Mouse (Mus musculus): ENCODE results near the gene Notch3.
"Not testable (repeated sequence)": the region's sequence is repeated elsewhere in the genome, so short reads cannot be mapped to it uniquely, and the experiment has no call there.

Notch3 gene

DNA sequence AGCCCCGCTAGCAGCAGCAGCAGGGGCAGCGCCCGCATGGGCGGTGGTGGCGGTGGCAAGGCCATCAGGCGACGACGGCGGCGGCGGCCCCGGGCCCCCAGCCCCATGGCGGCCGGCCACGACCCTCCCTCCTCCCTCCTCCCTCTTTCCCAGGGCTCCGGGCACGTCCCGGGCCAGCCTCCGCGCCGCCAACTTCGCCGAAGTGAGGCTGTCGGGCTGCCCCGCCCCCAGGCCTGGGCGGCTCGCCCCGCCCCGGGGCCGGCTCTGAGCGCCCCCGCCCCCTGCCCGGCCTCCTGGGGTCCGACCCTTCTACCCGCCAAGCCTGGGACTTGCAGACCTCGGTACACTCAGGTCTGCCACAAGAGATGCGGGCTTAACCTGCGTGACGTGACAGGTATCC, at the start of gene Notch3:
Gene Notch3 (minus strand): TSS at position 166 of the 400 bp plus-strand sequence.
- DNase-seq, result peak; percentile 49

- DNase-seq, result not testable (repeated sequence)
Measured at GRCm38 (mm10) chr17:32215587-32215986, 48.9 kb upstream of the Notch3 start.

DNA sequence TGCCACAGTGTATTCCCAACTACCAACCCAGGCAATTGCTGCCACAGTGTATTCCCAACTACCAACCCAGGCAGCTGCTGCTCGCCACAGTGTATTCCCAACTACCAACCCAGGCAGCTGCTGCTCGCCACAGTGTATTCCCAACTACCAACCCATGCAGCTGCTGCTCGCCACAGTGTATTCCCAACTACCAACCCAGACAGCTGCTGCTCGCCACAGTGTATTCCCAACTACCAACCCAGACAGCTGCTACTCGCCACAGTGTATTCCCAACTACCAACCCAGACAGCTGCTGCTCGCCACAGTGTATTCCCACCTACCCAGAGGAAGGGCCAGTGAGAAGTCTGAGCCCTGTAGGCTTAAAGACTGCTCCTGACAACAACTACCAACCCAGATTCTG, 44.9 kb upstream of the Notch3 start:
- not testable (repeated sequence) for DNase-seq

GRCm38 (mm10) chr17:32209752-32210151, 43.1 kb upstream of the Notch3 start:
- DNase-seq, result peak in 1 of 2 experiments; percentile 27

DNA sequence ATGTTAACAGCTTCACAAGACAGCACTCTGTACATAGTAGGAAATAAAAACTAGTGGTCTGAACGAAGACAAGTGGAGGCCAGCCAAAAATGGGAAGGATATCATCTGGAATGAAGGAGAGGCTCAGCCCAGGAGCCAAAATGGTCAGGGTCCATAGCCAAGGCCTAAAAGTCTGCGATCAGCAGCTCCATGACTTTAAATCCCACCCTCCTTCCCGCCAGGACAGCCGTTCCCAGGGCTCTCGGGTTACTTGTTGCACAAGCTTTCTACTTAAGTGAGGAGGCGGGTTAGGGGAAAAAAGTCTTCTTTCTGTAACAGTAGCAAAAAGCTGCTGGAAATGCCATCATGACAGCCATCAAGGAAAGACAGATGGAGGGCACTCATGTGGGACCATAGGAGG, 42.5 kb upstream of the Notch3 start:
- DNase-seq, result no peak

- no peak for DNase-seq
Measured at GRCm38 (mm10) chr17:32207586-32208245, 41.1 kb upstream of the Notch3 start.

DNA sequence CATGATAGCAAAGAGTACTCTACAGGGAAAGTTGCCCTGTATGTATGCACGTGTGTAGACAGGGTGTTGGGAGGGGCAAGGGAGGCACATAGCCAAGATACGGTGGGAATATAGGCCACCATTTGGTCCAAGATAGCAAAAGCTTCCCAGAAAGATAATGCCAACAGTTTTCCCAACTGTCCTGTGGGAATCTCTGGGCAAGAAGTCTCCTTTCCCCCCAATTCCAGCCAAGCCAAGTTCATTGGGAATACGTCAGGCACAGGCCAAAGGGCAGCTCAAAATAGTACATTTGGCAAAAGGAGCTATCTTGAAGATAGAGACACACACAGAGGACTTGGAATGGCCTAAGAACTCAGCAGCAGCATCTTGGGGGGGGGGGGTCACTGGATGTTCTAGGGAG, 38.7 kb upstream of the Notch3 start:
- DNase-seq, result no peak

DNA sequence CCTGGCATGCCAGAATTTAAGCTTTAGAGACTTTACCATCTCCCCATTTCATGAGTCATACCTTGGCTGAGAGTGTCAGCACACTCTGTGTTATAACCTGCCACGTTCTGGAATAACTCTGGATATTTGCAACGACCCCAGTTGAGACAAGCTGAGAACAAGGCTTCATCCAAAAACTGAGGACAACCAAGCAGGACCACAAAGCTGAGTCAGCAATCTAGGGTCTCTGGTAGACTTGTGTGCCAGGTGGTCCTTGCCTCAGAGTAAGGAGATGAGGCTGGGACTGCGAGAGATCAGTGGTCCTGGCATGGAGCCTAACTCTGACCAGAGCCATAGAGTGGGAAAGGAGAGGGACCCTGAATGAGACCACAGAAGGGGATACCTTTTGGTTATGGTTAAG, 36.3 kb upstream of the Notch3 start:
- no peak for DNase-seq

DNA sequence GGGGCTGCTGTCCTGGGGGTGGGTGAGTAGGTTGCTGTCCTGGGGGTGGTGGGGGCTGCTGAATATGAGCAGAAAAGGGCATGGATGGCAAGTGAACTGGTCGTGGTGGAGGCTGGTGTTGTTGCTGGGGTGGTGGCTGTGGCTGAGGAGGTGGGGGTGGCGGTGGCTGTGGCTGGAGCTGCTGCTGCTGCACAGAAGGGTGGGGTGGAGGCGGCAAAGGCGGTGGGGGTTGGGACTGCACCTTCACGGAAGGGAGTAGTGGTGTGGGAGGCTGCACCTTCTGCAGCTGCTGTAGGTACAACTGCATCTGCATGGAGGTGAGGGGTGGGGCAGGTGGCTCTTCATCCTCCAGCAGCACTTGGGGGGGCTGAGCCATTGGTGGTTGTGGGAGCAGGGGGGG, 34.4 kb upstream of the Notch3 start:
- DNase-seq, result peak; percentile 35 to 38

DNA sequence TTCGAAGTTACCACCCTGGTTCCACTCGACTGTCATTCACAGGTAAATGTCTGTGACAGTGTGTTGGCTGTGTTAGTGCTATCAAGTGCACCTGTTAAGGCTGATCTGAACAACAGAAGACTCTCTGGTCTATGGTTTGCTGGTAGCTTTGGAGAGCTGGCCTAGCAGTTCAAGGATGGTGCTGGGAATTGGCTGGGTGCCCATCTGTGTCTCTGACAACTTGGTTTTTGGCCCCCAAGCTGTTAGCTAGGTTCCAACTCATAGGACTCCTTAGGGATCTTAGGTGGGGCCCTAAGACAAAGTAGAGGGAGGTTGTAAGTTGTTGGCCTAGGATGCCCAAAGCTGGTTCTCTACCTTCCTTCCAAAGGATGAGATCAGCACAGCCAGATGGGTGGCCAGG, 33.1 kb upstream of the Notch3 start:
- no peak for DNase-seq

GRCm38 (mm10) chr17:32197156-32197555, 30.5 kb upstream of the Notch3 start:
- no peak for DNase-seq

- DNase-seq, result no peak
Measured at GRCm38 (mm10) chr17:32195725-32196124, 29.1 kb upstream of the Notch3 start.

DNA sequence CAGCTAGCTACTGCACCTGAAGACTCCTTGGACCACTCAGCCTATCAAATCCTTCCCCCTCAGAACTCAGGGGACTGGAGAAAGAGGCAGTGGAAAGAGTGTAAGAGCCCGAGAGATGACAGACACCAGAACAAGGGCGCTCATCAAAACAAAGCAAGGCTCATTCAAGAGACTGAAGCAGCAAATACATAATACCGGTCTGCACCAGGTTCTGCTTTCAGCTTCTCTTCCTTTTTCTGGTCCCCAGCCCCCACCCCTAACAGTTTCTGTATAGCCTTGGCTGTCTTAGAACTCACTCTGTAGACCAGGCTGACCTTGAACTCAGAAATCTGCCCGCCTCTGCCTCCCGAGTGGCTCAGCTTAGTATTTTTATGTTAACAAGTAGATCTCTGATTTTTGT, 26.4 kb upstream of the Notch3 start:
- no peak for DNase-seq

DNA sequence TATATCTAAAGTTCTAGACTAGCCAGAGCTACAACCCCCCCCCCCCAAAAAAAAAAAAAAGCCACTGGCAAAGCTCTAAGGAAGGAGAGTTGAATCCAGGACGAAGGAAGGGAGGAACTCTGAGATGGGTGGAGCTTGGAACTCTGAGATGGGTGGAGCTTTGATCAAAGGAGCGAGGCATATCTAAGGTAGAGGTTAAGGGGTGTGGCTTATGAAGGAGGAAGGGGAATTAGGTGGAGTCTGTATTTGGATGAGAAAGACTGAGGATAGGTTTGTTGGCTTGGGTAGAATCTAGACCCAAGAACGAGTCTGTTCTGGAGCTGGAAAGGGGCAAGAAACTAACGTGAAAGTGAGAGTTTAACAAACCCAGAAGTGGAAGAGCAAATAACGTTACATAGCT, 23.2 kb upstream of the Notch3 start:
- no peak for DNase-seq

DNA sequence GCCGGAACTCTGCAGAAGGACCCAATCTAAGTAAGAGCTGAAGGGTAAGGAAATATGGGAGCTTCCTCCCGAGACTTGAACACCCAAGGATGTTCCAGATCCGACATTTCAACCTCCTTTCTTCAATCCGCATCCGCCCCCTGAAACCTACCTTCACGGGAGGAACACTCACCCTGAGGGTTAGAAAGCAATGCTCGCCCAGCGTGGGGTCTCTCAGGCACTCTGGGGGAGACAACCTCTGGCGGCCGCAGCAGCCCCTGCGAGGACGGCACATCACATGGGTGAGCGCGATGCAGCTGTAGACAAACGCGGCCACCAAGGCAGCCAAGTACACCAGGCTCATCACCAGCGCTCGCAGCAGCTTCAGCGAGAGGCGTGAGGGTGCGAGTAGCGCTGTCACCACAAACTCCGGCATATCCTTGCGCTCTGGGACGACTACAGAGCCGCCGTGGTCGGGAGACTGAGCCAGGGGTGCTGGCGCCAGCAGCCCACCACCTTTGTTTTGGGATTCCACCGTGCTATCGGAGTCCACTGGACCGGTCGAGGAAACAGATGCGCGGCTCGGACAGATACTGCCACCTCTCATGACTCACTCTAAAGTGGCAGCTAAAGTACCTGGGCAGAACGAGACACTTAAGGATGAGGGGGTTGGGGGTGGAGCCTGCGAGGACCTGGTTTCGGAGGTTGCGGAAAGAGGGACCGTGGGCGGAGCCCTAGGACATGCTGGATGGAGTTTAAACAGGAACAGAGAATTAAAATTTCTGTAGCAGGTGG, 22.4 kb upstream of the Notch3 start, which contains the start of gene Ephx3:
Gene Ephx3 (minus strand): TSS at position 687 of the 774 bp plus-strand sequence.
- no peak for DNase-seq

DNA sequence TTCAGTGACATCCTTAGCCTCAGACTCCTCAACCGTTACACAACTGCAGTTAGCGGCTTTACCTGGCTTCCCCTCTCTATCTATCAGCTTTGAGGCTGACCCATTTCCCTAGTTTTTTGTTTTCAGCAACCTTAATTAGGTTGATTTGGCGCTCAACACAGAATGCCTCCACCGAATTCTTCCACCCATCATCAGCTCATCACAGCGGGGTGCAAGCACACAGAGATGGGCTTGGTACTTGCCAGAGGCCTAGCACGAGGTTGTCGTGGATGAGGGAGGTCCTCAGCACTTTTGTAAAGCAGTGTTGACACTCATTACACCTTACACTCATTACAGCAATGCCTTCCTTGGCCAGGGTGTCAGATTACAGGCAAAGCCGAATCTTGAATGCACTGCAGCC, 16.4 kb upstream of the Notch3 start:
- DNase-seq, result no peak

DNA sequence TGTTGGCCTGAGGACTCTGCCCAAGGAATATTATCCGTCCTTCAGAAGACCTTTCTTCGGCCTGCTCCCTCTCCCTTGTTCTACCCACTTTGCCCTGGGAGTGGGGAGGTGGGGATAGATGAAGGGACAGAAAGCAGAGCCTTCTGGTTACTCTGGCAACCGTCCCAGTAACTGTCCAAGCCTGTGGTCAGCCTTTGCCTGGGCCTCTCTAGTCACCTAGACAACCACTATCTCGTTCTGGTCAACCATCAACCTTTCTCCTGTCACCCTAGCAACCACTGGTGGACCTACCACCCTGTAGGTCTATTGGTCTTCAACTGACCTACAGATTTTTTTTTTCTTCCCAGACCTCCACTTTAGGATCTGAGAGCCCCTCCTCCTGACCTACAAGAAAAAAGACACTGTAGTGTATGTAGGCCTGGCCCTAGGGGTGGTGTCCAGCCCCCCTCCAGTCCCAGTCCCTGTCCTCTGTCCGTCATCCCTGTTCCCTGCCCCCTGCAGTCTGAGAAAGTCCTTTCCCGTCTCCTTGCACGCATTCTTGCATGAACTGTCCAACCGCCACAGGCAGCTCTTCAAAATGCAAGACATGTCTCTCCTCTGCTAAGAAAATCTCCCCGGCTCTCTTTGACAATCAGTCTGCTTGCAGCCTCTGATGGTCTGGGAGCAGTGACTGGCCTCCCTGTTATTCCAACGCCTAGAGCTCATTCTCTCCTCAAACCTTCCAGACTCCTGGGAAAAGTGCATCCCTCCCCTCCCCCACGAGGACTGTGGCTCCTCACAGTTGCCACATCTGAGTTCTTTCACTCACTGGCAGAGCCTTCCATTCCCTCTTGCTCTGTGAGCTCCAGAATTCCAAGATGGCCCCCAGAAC, 13.2 kb upstream of the Notch3 start:
- DNase-seq, result no peak

GRCm38 (mm10) chr17:32176919-32177318, 10.3 kb upstream of the Notch3 start:
- DNase-seq, result no peak

DNA sequence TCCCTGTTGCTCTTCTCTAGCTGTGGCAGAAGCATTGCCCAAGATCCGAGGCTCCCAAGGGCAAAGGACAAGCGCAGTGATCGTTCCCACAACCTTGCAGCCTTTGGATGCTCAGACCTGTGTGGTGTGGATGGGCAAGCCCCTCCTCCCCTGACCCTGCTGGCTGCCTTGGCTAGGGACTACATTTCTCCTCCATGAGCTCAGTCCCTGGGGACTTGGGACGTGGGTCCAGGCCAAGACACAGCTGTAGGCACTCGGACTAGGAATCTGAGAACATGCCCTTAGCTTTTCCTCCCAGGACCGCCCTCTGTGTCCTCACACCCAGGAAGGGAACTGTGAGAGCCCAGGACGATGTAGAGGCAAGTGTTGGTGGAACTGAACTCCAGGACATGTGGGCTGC, 6.5 kb upstream of the Notch3 start:
- no peak for DNase-seq

DNA sequence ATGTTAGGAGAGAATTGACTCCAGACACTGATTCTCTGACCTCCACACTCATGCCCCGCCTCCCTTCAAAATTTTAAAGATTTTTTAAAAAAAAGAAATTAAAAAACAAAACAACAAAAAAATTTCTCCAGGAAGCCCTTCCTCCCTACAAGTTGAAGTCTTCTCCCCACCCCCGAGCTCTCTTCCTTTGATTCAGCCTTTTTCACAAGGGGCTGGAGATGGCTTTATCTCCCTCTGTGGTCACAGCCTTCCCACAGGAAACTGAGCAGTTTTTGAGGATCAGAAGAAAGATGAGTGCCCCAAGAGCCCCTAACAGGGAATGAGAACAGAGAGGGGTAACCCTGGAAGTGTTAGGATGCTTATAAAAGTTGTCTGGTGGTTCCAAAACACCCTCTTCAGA, 5.8 kb upstream of the Notch3 start:
- no peak for DNase-seq

- DNase-seq, result peak; percentile 40 to 64
Measured at GRCm38 (mm10) chr17:32169518-32170225, 3.0 kb upstream of the Notch3 start.

- DNase-seq, result peak; percentile 61 to 67
Measured at GRCm38 (mm10) chr17:32165803-32166595, 653 bp downstream of the Notch3 start.
